Mouse (Mus musculus): Measurements from ENCODE around the gene Slc17a7.

DNA sequence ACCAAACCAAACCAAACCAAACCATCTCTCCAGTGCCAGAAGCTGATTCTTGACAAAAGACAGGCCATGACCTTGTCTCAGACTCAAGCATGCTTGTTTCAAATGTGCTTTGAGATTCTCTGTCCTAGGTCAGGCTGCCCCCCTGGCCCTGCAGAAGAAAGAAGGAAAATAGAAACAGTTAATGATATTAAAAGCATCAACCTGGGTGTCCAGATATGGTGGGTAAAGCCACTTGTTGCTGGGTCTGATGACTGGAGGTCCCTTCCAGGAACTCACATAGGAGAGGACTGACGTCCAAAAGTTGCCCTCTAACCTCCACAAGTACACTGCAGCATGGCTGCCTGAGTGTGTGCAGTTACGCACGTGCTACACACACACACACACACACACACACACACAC, 2.9 kb upstream of the Slc17a7 start:
- TF ChIP-seq CTCF (IDR thresholded peaks at IDR 0.05; ENCODE audit: low read depth, low read length): no peak
- no peak for TF ChIP-seq POLR2A (IDR thresholded peaks at IDR 0.05; ENCODE audit: borderline replicate concordance, low read depth, low read length)

All from bone marrow macrophage, adult 2 months (primary cell).